Mouse (Mus musculus) c-Kit-positive CD71-positive TER-119-negative erythroid progenitor cells, embryonic 14.5 days (primary cell): Measurements from ENCODE around the gene Fanca.
"Not testable (repeated sequence)": the region's sequence is repeated elsewhere in the genome, so short reads cannot be mapped to it uniquely, and the experiment has no call there.

Experiments used
- DNase-seq: peaks from one replicate; pipeline ENCODE4 v3.0.0-alpha.2; 2013; ENCODE audit warnings: low read depth

Gene Fanca

DNA sequence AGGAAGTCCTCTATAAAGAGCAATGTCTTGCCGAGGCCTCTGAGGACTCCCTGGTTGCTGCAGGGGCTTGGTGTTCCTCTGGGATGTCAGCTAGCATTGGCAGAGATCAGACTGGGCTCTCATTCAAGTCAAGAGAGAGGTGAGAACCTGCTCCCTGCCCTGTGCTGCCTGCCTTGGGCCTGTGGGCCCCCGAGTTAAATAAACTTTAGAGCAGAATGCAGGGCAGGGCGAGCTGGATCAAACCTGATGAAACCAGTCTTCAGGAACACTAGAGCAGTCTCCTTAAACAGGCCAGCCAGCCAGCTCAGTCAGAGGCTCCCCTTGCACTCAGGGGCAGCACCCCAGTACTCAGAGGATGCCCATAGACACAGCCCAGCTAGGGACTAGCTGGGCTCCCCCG lies 46.5 kb downstream of the Fanca start:
- DNase-seq: no peak

DNA sequence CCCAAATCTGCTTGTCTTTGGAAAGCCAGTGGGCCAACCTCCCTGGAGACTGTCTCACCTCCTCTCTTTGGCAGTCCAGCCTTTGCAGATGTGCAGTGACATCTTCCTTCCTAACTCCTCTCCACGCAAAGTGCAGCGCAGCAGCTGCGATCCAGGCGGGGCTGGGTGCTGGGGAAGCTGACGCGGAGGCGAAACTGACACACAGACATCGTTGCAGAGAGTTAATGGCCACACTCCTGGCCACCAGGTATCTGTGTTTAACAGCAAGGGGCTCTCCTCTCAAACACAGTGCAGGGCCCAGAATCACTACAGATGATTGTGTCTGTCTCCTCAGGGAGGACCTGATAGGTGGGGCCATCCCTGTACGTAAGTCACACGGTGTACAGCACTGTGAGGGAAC lies 47.2 kb downstream of the Fanca start:
- DNase-seq: no peak

GRCm38 (mm10) chr8:123267926-123268656 lies 50.3 kb downstream of the Fanca start:
- no peak for DNase-seq

DNA sequence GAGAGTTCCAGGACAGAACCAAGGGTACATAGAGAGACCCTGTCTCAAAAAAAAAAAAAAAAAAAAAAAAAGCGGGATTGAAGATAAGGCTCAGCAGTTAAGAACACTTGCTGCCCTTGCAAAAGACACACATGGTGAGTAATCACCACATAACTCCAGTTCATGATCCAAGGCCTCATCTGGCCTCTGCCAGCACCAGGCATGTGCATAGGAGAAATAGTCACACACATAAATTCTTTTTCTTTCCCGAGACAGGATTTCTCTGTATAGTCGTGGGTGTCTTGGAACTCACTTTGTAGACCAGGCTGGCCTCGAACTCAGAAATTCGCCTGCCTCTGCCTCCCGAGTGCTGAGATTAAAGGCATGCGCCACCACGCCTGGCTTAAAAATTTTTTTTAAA lies 60.8 kb downstream of the Fanca start:
- not testable (repeated sequence) for DNase-seq

DNA sequence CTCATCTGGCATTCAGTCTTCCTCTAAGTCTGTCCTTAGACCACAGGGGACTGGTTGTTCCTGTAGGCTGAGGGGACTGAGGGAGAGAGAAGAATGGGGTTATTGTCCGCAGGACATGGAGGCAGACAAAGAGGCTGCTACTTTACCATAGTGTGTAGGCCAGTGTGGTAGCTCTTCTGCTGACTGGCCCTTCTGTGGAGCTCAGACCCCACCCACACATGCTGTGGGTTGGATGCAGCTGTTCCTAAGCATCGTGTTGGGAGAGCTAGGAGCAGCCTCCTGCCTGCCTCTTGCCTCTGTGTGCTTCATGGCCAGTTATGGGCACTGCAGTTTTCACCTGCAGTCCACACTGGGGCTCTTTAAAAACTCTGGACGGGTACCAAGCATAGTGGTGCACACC lies 61.3 kb downstream of the Fanca start:
- no peak for DNase-seq

GRCm38 (mm10) chr8:123255170-123255569 lies 63.2 kb downstream of the Fanca start:
- peak; percentile 28 for DNase-seq

GRCm38 (mm10) chr8:123254099-123254885 lies 64.1 kb downstream of the Fanca start, which contains the start of the genes Zfp276 and Vps9d1:
Gene Zfp276, plus strand, starts transcription at chr8:123254195.
Gene Vps9d1, minus strand, starts transcription at chr8:123254348.
- DNase-seq: peak; percentile 73

DNA sequence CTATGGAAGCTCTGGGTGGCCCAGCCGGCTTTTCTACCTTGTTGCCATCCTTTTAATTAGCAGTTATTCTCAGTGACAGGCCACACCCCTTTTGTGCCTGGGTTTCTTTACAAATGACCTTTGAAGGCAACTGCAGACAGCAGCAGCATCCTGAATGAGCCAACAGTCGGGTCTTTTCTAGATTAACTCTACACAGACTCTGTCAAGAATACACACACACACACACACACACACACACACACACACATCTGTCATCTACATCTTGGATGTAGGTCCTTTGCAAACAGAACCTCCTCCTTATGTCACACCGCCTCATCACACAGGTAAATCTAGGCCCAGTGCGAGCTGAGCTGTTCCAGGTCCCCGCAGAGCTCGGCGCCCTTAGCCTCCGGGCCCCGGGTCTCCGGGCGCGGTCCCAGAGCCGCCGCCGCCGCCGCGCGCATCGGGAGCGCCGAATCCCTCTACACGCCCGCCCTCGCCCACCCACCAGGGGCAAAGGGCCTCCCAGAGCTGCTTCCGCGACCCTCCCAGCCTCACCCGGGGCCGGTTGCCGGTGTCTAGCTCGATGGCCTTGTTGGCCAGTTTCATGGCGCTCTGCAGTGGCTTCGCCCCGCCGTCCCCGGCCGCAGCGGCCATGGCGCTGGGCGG lies 64.8 kb downstream of the Fanca start:
- DNase-seq: peak; percentile 31

- DNase-seq: no peak
Measured at GRCm38 (mm10) chr8:123252925-123253324, 65.5 kb downstream of the Fanca start.

- no peak for DNase-seq
Measured at GRCm38 (mm10) chr8:123250940-123251339, 67.4 kb downstream of the Fanca start.

GRCm38 (mm10) chr8:123248596-123248995 lies 69.8 kb downstream of the Fanca start:
- no peak for DNase-seq

GRCm38 (mm10) chr8:123247748-123248147 lies 70.6 kb downstream of the Fanca start:
- DNase-seq: no peak

- no peak for DNase-seq
Measured at GRCm38 (mm10) chr8:123245543-123245942, 72.8 kb downstream of the Fanca start.

DNA sequence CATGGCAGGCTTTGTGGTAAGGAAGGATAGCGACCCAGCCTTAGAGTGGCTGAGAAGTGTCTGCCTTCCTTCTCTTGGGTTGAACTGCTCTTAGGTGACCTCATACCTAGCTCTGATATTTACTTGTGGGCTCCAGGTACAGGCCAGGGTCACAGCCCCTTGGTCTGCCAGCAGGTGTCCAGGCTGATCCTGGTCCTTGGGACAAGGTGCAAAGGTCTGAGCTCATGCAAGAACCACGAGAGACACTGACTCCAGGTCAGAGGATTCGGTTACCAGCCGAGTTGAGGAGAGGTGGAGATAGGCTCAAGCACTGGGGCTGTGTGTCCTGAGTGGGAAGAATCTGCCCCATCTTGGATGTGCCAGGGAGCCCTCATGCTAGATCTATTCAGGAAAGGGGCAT lies 74.0 kb downstream of the Fanca start:
- no peak for DNase-seq

- DNase-seq: no peak
Measured at GRCm38 (mm10) chr8:123243053-123243452, 75.3 kb downstream of the Fanca start.

DNA sequence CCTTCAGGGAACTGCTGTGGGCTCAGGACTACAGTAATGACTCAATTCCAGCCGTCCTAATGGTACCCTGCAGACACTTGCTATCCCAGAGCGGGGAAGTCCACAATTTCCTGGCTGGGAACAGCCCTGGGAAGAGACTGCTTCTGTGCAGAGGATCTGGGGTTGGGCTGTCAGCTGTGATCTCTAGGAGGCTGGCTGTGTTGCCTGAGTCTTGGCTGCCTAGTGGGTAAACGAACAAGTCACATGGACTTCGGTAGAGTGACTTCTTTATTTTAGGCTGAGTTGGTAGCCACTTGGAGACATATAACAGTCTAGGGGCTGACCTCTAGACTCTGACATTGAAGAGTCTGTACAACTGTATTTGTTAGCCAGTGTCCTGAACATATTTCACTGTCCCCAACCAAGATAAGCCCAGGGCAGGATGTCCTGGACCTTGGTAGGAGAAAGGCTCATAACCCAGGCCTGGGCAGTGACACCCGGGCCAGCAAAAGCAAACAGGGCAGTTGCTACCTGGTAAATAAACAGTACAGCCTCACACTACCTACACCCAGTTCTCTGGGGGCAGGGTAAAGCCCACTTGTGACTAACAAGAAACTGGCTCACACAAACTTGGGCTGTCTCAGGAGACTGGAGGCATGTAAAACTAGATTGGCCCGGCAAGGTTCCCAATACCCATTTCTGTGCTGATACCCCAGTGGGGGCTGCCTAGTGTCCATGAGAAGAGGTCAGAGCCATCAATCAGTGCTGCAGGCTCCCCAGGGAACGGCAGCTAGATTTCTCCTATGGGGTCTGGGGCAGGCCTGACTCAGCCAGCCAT lies 76.1 kb downstream of the Fanca start:
- no peak for DNase-seq

- DNase-seq: no peak
Measured at GRCm38 (mm10) chr8:123239398-123239797, 79.0 kb downstream of the Fanca start.

- peak; percentile 82 for DNase-seq
Measured at GRCm38 (mm10) chr8:123235520-123236497, 82.6 kb downstream of the Fanca start, which contains the start of gene Spata2l. Gene Spata2l, minus strand, starts transcription at chr8:123236233.

GRCm38 (mm10) chr8:123234918-123235519 lies 83.4 kb downstream of the Fanca start:
- no peak for DNase-seq

- no peak for DNase-seq
Measured at GRCm38 (mm10) chr8:123233760-123234159, 84.6 kb downstream of the Fanca start.
